In genomic region chr16:87568241-87568640, GRCm38 (mm10) we compare ENCODE assay signal across 19 mouse cellular contexts. TPM values are rescaled to one million over a fixed set of nuclear protein-coding genes. Genes with fewer than 3 reads are reported as not detected.
DNase-seq lines count a peak whose midpoint lies in the region; ATAC-seq and TF ChIP-seq lines count a peak whose summit lies in the region.
"Had no signal": no experiment of that assay in that cellular context is flagged by ENCODE, and none has a peak within 500 bp of the region (broad histone marks: within the 10 kb centered on the region; RNA-seq: fewer than 3 reads in every experiment).

No protein-coding gene starts in this region.

- no peak overlapping the region for H3K4me3 ChIP-seq in forebrain, embryonic 13.5 days
- H3K4me3 ChIP-seq in forebrain, embryonic 10.5 days: no peak overlapping the region
- peak overlapping the region; percentile 14; the same call in 1 of the 2 replicates for H3K4me3 ChIP-seq in left cerebral cortex, adult 2 months
- H3K4me3 ChIP-seq in embryonic facial prominence, embryonic 15.5 days (replicated peaks): peak overlapping the region; percentile 22; the same call in 1 of the 2 replicates
- no peak overlapping the region for H3K4me3 ChIP-seq in myocyte
- H3K4me3 ChIP-seq: heart, embryonic 12.5 days; hindbrain, embryonic 10.5 days; kidney, embryonic 15.5 days had no signal

- peak; percentile 22; the same call in 1 of the 2 replicates for ATAC-seq in forebrain, embryonic 13.5 days
- no peak for ATAC-seq in embryonic facial prominence, embryonic 15.5 days (ENCODE audit: insufficient number of reproducible peaks, low FRiP score, low TSS enrichment, low read depth)
- no peak for ATAC-seq in megakaryocyte-erythroid progenitor cell, adult 5-6 weeks (replicated peaks; ENCODE audit: low FRiP score, low TSS enrichment, poor library complexity, severe bottlenecking)

- H3K9ac ChIP-seq in forebrain, embryonic 13.5 days: no peak overlapping the region
- no peak overlapping the region for H3K9ac ChIP-seq in embryonic facial prominence, embryonic 15.5 days
- H3K9ac ChIP-seq: heart, embryonic 12.5 days; kidney, embryonic 15.5 days had no signal

- no peaks in the 10 kb centered on the region for H3K36me3 ChIP-seq in forebrain, embryonic 13.5 days (ENCODE audit: poor library complexity, severe bottlenecking)
- H3K36me3 ChIP-seq in forebrain, embryonic 10.5 days (replicated peaks): no peaks in the 10 kb centered on the region
- no peaks in the 10 kb centered on the region for H3K36me3 ChIP-seq in embryonic facial prominence, embryonic 15.5 days
- no peaks in the 10 kb centered on the region for H3K36me3 ChIP-seq in myocyte (ENCODE audit: control insufficient read depth, insufficient read depth)
- H3K36me3 ChIP-seq: heart, embryonic 12.5 days; hindbrain, embryonic 10.5 days; kidney, embryonic 15.5 days had no signal

- no peak for TF ChIP-seq POLR2A in myocyte (IDR thresholded peaks at IDR 0.05; ENCODE audit: insufficient read length, low read depth)

- no peak for TF ChIP-seq CTCF in left cerebral cortex, adult 2 months (IDR thresholded peaks at IDR 0.05)

- H3K79me2 ChIP-seq in myocyte (ENCODE audit: control insufficient read depth, insufficient read depth): no peaks in the 10 kb centered on the region

- no peak overlapping the region for H3K27ac ChIP-seq in forebrain, embryonic 13.5 days
- H3K27ac ChIP-seq in forebrain, embryonic 10.5 days: no peak overlapping the region
- H3K27ac ChIP-seq in left cerebral cortex, adult 2 months: no peak overlapping the region
- peak overlapping the region; percentile 69; the same call in 1 of the 2 replicates for H3K27ac ChIP-seq in embryonic facial prominence, embryonic 15.5 days (replicated peaks)
- H3K27ac ChIP-seq: hindbrain, embryonic 10.5 days; kidney, embryonic 15.5 days had no signal

- H3K4me2 ChIP-seq in forebrain, embryonic 13.5 days: no peak overlapping the region
- H3K4me2 ChIP-seq in embryonic facial prominence, embryonic 15.5 days (replicated peaks): peak overlapping the region; percentile 39
- H3K4me2 ChIP-seq in myocyte (ENCODE audit: low read depth): peak overlapping the region; percentile 75
- H3K4me2 ChIP-seq: heart, embryonic 12.5 days; kidney, embryonic 15.5 days; liver, embryonic 11.5 days; midbrain, embryonic 11.5 days had no signal

- no peak for DNase-seq in forebrain, embryonic 10.5 days (ENCODE audit: extremely low spot score, low spot score)
- no peak for DNase-seq in left cerebral cortex, adult 2 months (ENCODE audit: extremely low spot score in 1 of 2, low spot score in 2 of 2)
- DNase-seq in left cerebral cortex, postnatal 4 days: no peak
- no peak for DNase-seq in thymus, postnatal 14 days
- DNase-seq: adrenal gland, adult 8-10 months; kidney, adult 11 months; kidney, postnatal 36 days; lung, adult 18-20 months had no signal

- intact Hi-C loops in left cerebral cortex, adult 2 months (cut with DNase I): no loop called here
- intact Hi-C loops in left cerebral cortex, postnatal 4 days (cut with DNase I): no loop called here

- H3K27me3 ChIP-seq in forebrain, embryonic 13.5 days: no peaks in the 10 kb centered on the region
- H3K27me3 ChIP-seq in forebrain, embryonic 10.5 days (ENCODE audit: poor library complexity, severe bottlenecking): no peaks in the 10 kb centered on the region
- no peaks in the 10 kb centered on the region for H3K27me3 ChIP-seq in embryonic facial prominence, embryonic 15.5 days
- no peaks in the 10 kb centered on the region for H3K27me3 ChIP-seq in myocyte (ENCODE audit: control insufficient read depth, insufficient read depth, insufficient read length)
- H3K27me3 ChIP-seq: heart, embryonic 12.5 days; kidney, embryonic 15.5 days had no signal

- WGBS in forebrain, embryonic 13.5 days: 90% methylated on average over 7 of the region's 7 CpGs
- WGBS in forebrain, embryonic 10.5 days: 93% methylated on average over 7 of the region's 7 CpGs
- WGBS in embryonic facial prominence, embryonic 15.5 days: 50% methylated on average over 7 of the region's 7 CpGs

- H3ac ChIP-seq in myocyte (ENCODE audit: control insufficient read depth, insufficient read length): no peak overlapping the region

- no peaks in the 10 kb centered on the region for H3K9me3 ChIP-seq in forebrain, embryonic 13.5 days (replicated peaks)
- H3K9me3 ChIP-seq in forebrain, embryonic 10.5 days: no peaks in the 10 kb centered on the region
- H3K9me3 ChIP-seq in embryonic facial prominence, embryonic 15.5 days (replicated peaks): no peaks in the 10 kb centered on the region
- H3K9me3 ChIP-seq: heart, embryonic 12.5 days; hindbrain, embryonic 10.5 days; kidney, embryonic 15.5 days had no signal

- no peaks in the 10 kb centered on the region for H3K4me1 ChIP-seq in forebrain, embryonic 13.5 days
- H3K4me1 ChIP-seq in forebrain, embryonic 10.5 days: no peaks in the 10 kb centered on the region
- 0 out of 2 replicates have a peak, but pooled peaks cover 8% of the 10 kb centered on the region for H3K4me1 ChIP-seq in embryonic facial prominence, embryonic 15.5 days
- H3K4me1 ChIP-seq: heart, embryonic 12.5 days; hindbrain, embryonic 10.5 days had no signal

TF ChIP-seq in myocyte, 11 proteins besides CTCF, POLR2A, EP300 and RAD21:
- TF ChIP-seq USF1 (IDR thresholded peaks at IDR 0.05; ENCODE audit: low read depth) (no peak), CEBPB (IDR thresholded peaks at IDR 0.05; ENCODE audit: insufficient read depth, poor library complexity, severe bottlenecking) (no peak), REST (IDR thresholded peaks at IDR 0.05; ENCODE audit: insufficient read depth, insufficient read length) (no peak), SRF (IDR thresholded peaks at IDR 0.05; ENCODE audit: control insufficient read depth, insufficient read length, low read depth) (no peak), TCF3 (IDR thresholded peaks at IDR 0.05; ENCODE audit: insufficient read length, low read depth) (no peak), E2F4 (IDR thresholded peaks at IDR 0.05; ENCODE audit: insufficient read depth) (no peak), MYOG (IDR thresholded peaks at IDR 0.05; ENCODE audit: control insufficient read depth in 1 of 3, insufficient read depth in 1 of 3, insufficient read length in 2 of 3, low read depth in 2 of 3) (no peak), MYOD1 (IDR thresholded peaks at IDR 0.05; ENCODE audit: control insufficient read depth in 1 of 3, insufficient read length in 2 of 3, low read depth in 2 of 3) (no peak), MAX (IDR thresholded peaks at IDR 0.05; ENCODE audit: low read depth) (no peak), POLR2AphosphoS2 (IDR thresholded peaks at IDR 0.05; ENCODE audit: insufficient read length, low read depth) (no peak)

RNA-seq across cellular contexts. Expression of gene Map3k7cl, which starts 15.1 kb away (rescaled TPM):
- 0.10 TPM in 1 of 2 replicates, not detected in the other for polyA plus RNA-seq in forebrain, embryonic 13.5 days (2015; fragmentation: Nextera tagmentation; extraction: Ambion mirVana)
- not detected in 2 replicates for polyA plus RNA-seq in forebrain, embryonic 10.5 days (2016; fragmentation: Nextera tagmentation; extraction: Ambion mirVana)
- under 1 TPM; 0.34 to 0.42 TPM for total RNA-seq in left cerebral cortex, adult 2 months (2021)
- total RNA-seq in left cerebral cortex, postnatal 4 days (2021): under 1 TPM; 0.28 to 0.52 TPM
- polyA plus RNA-seq in embryonic facial prominence, embryonic 15.5 days (2015; fragmentation: Nextera tagmentation; extraction: Ambion mirVana): 0.89 and 1.4 TPM in 2 replicates
- polyA plus RNA-seq in myocyte (2012; fragmentation: generic; extraction: Trizol): 2.2 TPM
- total RNA-seq in megakaryocyte-erythroid progenitor cell, adult 5-6 weeks (2014; fragmentation: Nextera tagmentation): not detected in 2 replicates
- not detected in 2 replicates for total RNA-seq in megakaryocyte-erythroid progenitor cell, adult 5-6 weeks (2017)
- total RNA-seq: MEL; neutrophil, adult 5-6 weeks had no signal
- polyA plus RNA-seq: hindbrain, embryonic 10.5 days; liver, embryonic 11.5 days; midbrain, embryonic 11.5 days had no signal

Comparison
In these comparisons a context has a peak if more than half of its experiments do, and no peak if none do; other contexts are left out.
1. H3K4me3 ChIP-seq: peak in left cerebral cortex, adult 2 months (single experiment) and embryonic facial prominence, embryonic 15.5 days (single experiment); none in forebrain, embryonic 13.5 days (single experiment), forebrain, embryonic 10.5 days (single experiment) and myocyte (single experiment).